Mouse (Mus musculus) ES-E14 (cell line): ENCODE measurements around the gene Unc45a.

Experiments used
- CHD2 ChIP-seq: IDR thresholded peaks from 2 replicates; pipeline ENCODE4 v1.6.1; 2014; ENCODE audit warnings: mild to moderate bottlenecking, low read depth, low read length, inconsistent platforms
- HCFC1 ChIP-seq: IDR thresholded peaks from 2 replicates; pipeline ENCODE4 v1.6.1; 2012; ENCODE audit warnings: low read length, inconsistent platforms, borderline replicate concordance; ENCODE audit not compliant: insufficient read depth
- ZC3H11A ChIP-seq: IDR thresholded peaks from 2 replicates; pipeline ENCODE4 v1.6.1; 2012; ENCODE audit warnings: low read depth, mild to moderate bottlenecking, inconsistent platforms, low read length, borderline replicate concordance
- ZNF384 ChIP-seq: IDR thresholded peaks from 2 replicates; pipeline ENCODE4 v1.6.1; 2012; ENCODE audit warnings: low read depth, low read length, inconsistent platforms

GRCm38 (mm10) chr7:80373352-80373751, 32.5 kb upstream of the Unc45a start:
- no peak for TF ChIP-seq ZNF384
- no peak for TF ChIP-seq ZC3H11A
- TF ChIP-seq CHD2, result no peak
- no peak for TF ChIP-seq HCFC1
